ENCODE assay signal across 8 mouse cellular contexts in the genomic region with DNA sequence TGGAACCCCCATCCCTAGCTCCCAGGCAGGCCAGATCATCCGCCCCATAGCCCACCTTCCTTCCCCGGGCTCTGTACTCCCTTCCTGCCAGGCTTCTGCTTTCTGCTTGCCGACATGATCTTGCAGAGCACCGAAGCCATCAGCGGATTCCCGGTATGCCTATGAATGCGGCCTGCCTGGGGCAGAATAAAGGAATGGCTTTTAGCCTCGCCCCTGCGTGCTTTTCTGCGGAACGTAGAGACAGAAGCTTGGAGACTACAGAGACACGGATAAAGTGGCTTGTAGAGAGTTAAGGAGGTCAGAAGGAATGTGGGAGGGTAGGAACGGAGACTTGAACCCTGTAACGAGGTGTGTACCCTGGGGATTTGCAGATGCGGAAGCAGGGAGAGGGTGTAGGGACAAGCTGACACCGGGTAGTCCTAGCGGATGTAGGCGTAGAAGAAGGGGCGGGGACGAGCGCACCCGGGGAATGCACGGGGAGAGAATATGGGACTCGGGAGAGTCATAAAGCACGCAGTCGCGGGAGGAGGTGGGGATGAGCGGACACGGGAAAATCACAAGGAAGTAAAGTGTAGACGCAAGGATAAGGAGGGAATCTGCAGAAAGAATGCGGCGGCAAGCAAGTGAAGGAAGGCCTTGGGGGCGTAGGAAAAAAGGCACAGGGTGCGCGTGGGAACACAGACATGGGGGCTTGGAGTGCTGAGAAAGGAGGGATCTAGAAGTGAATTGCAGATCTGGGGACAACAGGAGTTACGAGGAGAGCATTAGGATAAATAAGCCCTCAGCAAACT. TPM values are rescaled to one million over a fixed set of nuclear protein-coding genes. Genes with fewer than 3 reads are reported as not detected.
DNase-seq lines count a peak whose midpoint lies in the region; ATAC-seq and TF ChIP-seq lines count a peak whose summit lies in the region.

No protein-coding gene starts in this region.

- H3K4me3 ChIP-seq in bone marrow, adult 2 months (replicated peaks; ENCODE audit: control insufficient read depth, low read depth, low read length) = peak overlapping the region; percentile 90
- H3K4me3 ChIP-seq in limb, embryonic 15.5 days = peak overlapping the region; percentile 60
- peak overlapping the region; percentile 50 for H3K4me3 ChIP-seq in midbrain, postnatal 0 days (ENCODE audit: low read depth, low read length)

- peak; percentile 78 for ATAC-seq in erythroblast, adult 5-6 weeks (replicated peaks; ENCODE audit: low FRiP score, poor library complexity, severe bottlenecking)
- ATAC-seq in limb, embryonic 15.5 days (ENCODE audit: insufficient number of reproducible peaks, low FRiP score, low TSS enrichment, low read depth) = peak; percentile 88
- ATAC-seq in midbrain, postnatal 0 days (ENCODE audit: low FRiP score) = peak; percentile 81

- TF ChIP-seq POLR2A in bone marrow, adult 2 months (IDR thresholded peaks at IDR 0.05; ENCODE audit: borderline replicate concordance, control insufficient read depth, low read depth, low read length) = peak; percentile 78

- peak overlapping the region; percentile 46 for H3K9ac ChIP-seq in limb, embryonic 15.5 days
- H3K9ac ChIP-seq in midbrain, postnatal 0 days (replicated peaks; ENCODE audit: low read length, poor library complexity, severe bottlenecking) = peak overlapping the region; percentile 65

- H3K36me3 ChIP-seq in limb, embryonic 15.5 days = no peaks in the 10 kb centered on the region
- no peaks in the 10 kb centered on the region for H3K36me3 ChIP-seq in midbrain, postnatal 0 days (ENCODE audit: insufficient read depth, low read length)

- H3K4me1 ChIP-seq in bone marrow, adult 2 months (ENCODE audit: control insufficient read depth, insufficient read depth, low read length) = peaks cover 4% of the 10 kb centered on the region; the same call in 1 of the 2 replicates
- peaks cover 18% of the 10 kb centered on the region for H3K4me1 ChIP-seq in limb, embryonic 15.5 days
- peaks cover 16% of the 10 kb centered on the region for H3K4me1 ChIP-seq in midbrain, postnatal 0 days (ENCODE audit: insufficient read depth, low read length)

- DNase-seq in B cell, adult 2 months = peak; percentile 65 to 69
- DNase-seq in heart, adult 9 months (ENCODE audit: low spot score in 2 of 2) = peak; percentile 89 to 91
- peak; percentile 89 for DNase-seq in kidney, adult 9 months
- DNase-seq in midbrain, postnatal 0 days (ENCODE audit: low spot score) = peak; percentile 56
- peak; percentile 50 to 54 for DNase-seq in spleen, postnatal 14 days (ENCODE audit: low spot score in 2 of 2)

- H3K27ac ChIP-seq in bone marrow, adult 2 months (ENCODE audit: control insufficient read depth, insufficient read depth, low read depth, low read length, poor library complexity) = peak overlapping the region; percentile 75
- peak overlapping the region; percentile 98 for H3K27ac ChIP-seq in limb, embryonic 15.5 days
- H3K27ac ChIP-seq in midbrain, postnatal 0 days (ENCODE audit: low read depth, low read length) = peak overlapping the region; percentile 87

- H3K9me3 ChIP-seq in limb, embryonic 15.5 days = no peaks in the 10 kb centered on the region
- no peaks in the 10 kb centered on the region for H3K9me3 ChIP-seq in midbrain, postnatal 0 days (ENCODE audit: low read length)

- H3K27me3 ChIP-seq in limb, embryonic 15.5 days = no peaks in the 10 kb centered on the region
- no peaks in the 10 kb centered on the region for H3K27me3 ChIP-seq in midbrain, postnatal 0 days (ENCODE audit: insufficient read depth, low read length)

- TF ChIP-seq CTCF in bone marrow, adult 2 months (IDR thresholded peaks at IDR 0.05; ENCODE audit: control insufficient read depth, insufficient read depth, low read length) = no peak
- no peak for TF ChIP-seq CTCF in midbrain, postnatal 0 days (IDR thresholded peaks at IDR 0.05)

- H3K4me2 ChIP-seq in limb, embryonic 15.5 days = peak overlapping the region; percentile 80
- H3K4me2 ChIP-seq in midbrain, postnatal 0 days (ENCODE audit: low read depth, low read length, poor library complexity, severe bottlenecking) = peak overlapping the region; percentile 60

- under 1% methylated on average over 36 of the region's 36 CpGs for WGBS in bone marrow, adult 2 months
- under 1% methylated on average over 36 of the region's 36 CpGs for WGBS in limb, embryonic 15.5 days
- under 1% methylated on average over 36 of the region's 36 CpGs for WGBS in midbrain, postnatal 0 days

RNA-seq across cellular contexts. Expression of a gene that starts 0.6 kb away (rescaled TPM):
- polyA plus RNA-seq in bone marrow, adult 2 months (2011; ENCODE audit: insufficient read depth, insufficient read length, low replicate concordance, missing spikeins) = 149 and 240 TPM in 2 replicates
- total RNA-seq in erythroblast, adult 5-6 weeks (2015; ENCODE audit: low replicate concordance) = 38.8 and 72.3 TPM in 2 replicates
- total RNA-seq in erythroblast, adult 5-6 weeks (2017; ENCODE audit: low replicate concordance) = 73.2 and 98.0 TPM in 2 replicates
- 275 and 316 TPM in 2 replicates for polyA plus RNA-seq in limb, embryonic 15.5 days (2015; fragmentation: Nextera tagmentation; extraction: Ambion mirVana)
- total RNA-seq in midbrain, postnatal 0 days (2014; rRNA removed) = 27.0 and 28.6 TPM in 2 replicates
- polyA plus RNA-seq in midbrain, postnatal 0 days (2015; fragmentation: Nextera tagmentation; extraction: Ambion mirVana) = 94.0 and 97.8 TPM in 2 replicates

RNA-seq across cellular contexts. Expression of a gene that starts 0.6 kb away (rescaled TPM):
- not detected in 2 replicates for polyA plus RNA-seq in bone marrow, adult 2 months (2011; ENCODE audit: insufficient read depth, insufficient read length, low replicate concordance, missing spikeins)
- total RNA-seq in erythroblast, adult 5-6 weeks (2015; ENCODE audit: low replicate concordance) = not detected in 2 replicates
- not detected in 2 replicates for total RNA-seq in erythroblast, adult 5-6 weeks (2017; ENCODE audit: low replicate concordance)
- polyA plus RNA-seq in limb, embryonic 15.5 days (2015; fragmentation: Nextera tagmentation; extraction: Ambion mirVana) = 0.37 and 0.99 TPM in 2 replicates
- 1.7 and 6.6 TPM in 2 replicates for total RNA-seq in midbrain, postnatal 0 days (2014; rRNA removed)
- polyA plus RNA-seq in midbrain, postnatal 0 days (2015; fragmentation: Nextera tagmentation; extraction: Ambion mirVana) = 0.44 and 0.71 TPM in 2 replicates

RNA-seq across cellular contexts. Expression of a gene that starts 2.7 kb away (rescaled TPM):
- 2.0 and 4.7 TPM in 2 replicates for polyA plus RNA-seq in bone marrow, adult 2 months (2011; ENCODE audit: insufficient read depth, insufficient read length, low replicate concordance, missing spikeins)
- total RNA-seq in erythroblast, adult 5-6 weeks (2015; ENCODE audit: low replicate concordance) = not detected in 2 replicates
- total RNA-seq in erythroblast, adult 5-6 weeks (2017; ENCODE audit: low replicate concordance) = not detected in 2 replicates
- polyA plus RNA-seq in limb, embryonic 15.5 days (2015; fragmentation: Nextera tagmentation; extraction: Ambion mirVana) = not detected in 2 replicates
- total RNA-seq in midbrain, postnatal 0 days (2014; rRNA removed) = not detected in 2 replicates
- not detected in 2 replicates for polyA plus RNA-seq in midbrain, postnatal 0 days (2015; fragmentation: Nextera tagmentation; extraction: Ambion mirVana)

RNA-seq across cellular contexts. Expression of a gene that starts 6.4 kb away (rescaled TPM):
- 18.5 and 43.6 TPM in 2 replicates for polyA plus RNA-seq in bone marrow, adult 2 months (2011; ENCODE audit: insufficient read depth, insufficient read length, low replicate concordance, missing spikeins)
- 157 and 163 TPM in 2 replicates for total RNA-seq in erythroblast, adult 5-6 weeks (2015; ENCODE audit: low replicate concordance)
- 21.2 and 38.3 TPM in 2 replicates for total RNA-seq in erythroblast, adult 5-6 weeks (2017; ENCODE audit: low replicate concordance)
- polyA plus RNA-seq in limb, embryonic 15.5 days (2015; fragmentation: Nextera tagmentation; extraction: Ambion mirVana) = 3.4 and 4.2 TPM in 2 replicates
- not detected in 2 replicates for total RNA-seq in midbrain, postnatal 0 days (2014; rRNA removed)
- polyA plus RNA-seq in midbrain, postnatal 0 days (2015; fragmentation: Nextera tagmentation; extraction: Ambion mirVana) = 0.32 TPM in 1 of 2 replicates, not detected in the other

RNA-seq across cellular contexts. Expression of a gene that starts 15.9 kb away (rescaled TPM):
- 1.9 and 2.1 TPM in 2 replicates for polyA plus RNA-seq in bone marrow, adult 2 months (2011; ENCODE audit: insufficient read depth, insufficient read length, low replicate concordance, missing spikeins)
- 0.63 TPM in 1 of 2 replicates, not detected in the other for total RNA-seq in erythroblast, adult 5-6 weeks (2015; ENCODE audit: low replicate concordance)
- total RNA-seq in erythroblast, adult 5-6 weeks (2017; ENCODE audit: low replicate concordance) = not detected in 2 replicates
- polyA plus RNA-seq in limb, embryonic 15.5 days (2015; fragmentation: Nextera tagmentation; extraction: Ambion mirVana) = not detected in 2 replicates
- total RNA-seq in midbrain, postnatal 0 days (2014; rRNA removed) = not detected in 2 replicates
- polyA plus RNA-seq in midbrain, postnatal 0 days (2015; fragmentation: Nextera tagmentation; extraction: Ambion mirVana) = not detected in 2 replicates

Comparison
In these comparisons a context has a peak if more than half of its experiments do, and no peak if none do; other contexts are left out.
1. Peak in every context shown above with its lines: DNase-seq, ATAC-seq, H3K4me3 ChIP-seq and H3K27ac ChIP-seq.